Mouse (Mus musculus) cerebral cortex, adult 2 months (tissue): ENCODE results near the gene Nckap5.

Experiments used
- WGBS: fragments of 180-500 bp; shearing (Covaris S2); methylation state at CpG from one replicate; pipeline ENCODE4 v1.1.7; 2018; 5-methylcytosine and 5-hydroxymethylcytosine counted together

Gene Nckap5

DNA sequence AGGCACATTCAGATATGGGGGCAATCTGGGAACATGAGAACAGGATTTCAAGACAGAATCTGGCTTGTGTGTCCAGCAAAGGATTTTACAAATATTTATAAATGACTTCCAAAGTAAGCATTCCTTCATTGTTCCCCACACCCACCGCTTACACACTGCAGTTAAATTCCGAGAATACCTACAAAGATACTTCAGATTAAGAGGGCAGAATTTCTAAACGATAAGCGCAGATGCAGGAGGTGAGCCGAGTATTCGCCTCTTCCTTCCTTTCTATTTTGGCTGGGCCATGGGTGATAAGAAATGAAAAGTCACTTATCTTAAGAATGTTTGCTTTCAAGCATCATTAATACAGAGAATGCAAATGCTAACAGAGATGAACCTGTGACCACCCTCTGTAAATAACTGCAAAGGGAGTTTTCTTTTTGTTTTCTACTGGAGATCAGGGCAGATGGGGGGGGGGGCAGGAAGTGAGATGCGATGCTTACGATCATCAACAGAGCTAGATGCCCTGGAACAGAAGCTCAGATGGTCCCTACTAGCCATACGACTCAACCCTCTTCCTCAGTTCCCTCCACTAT, 213.0 kb downstream of the Nckap5 start:
- 81% methylated on average over 9 of the region's 9 CpGs for WGBS

DNA sequence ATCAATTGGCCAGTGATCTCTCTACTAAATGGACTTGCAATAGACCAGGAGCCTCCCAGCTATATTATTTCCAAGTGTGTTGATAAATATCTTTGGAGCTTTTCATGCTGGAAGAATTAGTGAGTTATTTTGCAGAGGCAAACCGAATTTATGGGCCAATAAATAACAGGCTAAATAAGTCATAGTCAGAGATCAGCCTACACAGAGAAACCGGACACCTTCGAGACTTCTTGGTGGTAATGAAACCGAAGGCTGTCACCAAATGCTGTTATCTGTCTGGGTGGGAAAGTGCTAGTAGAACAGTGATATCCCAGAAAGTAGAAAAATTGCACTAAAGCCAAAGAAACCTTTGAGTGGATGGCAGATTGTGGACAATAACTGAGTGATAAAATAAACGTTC, 213.6 kb downstream of the Nckap5 start:
- 79% methylated on average over 5 of the region's 5 CpGs for WGBS

DNA sequence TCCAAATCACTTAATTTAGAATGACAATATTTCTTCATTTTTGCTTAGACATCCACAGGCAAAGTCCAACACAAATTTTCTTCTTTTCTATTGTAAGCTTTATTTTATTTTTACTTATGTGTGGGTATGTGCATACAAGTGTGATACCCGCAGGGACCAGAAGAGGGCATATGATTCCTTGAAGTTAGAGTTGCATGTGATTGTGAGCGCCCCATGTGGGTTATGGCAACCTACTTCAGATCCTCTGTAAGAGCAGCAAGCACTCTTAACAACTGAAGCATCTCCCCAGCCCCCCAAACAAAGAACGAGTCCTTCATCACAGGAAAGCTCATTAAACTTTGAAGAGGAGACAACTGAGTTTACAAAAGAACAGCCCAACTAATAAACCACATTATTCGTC, 217.7 kb downstream of the Nckap5 start:
- 77% methylated on average over 4 of the region's 4 CpGs for WGBS

DNA sequence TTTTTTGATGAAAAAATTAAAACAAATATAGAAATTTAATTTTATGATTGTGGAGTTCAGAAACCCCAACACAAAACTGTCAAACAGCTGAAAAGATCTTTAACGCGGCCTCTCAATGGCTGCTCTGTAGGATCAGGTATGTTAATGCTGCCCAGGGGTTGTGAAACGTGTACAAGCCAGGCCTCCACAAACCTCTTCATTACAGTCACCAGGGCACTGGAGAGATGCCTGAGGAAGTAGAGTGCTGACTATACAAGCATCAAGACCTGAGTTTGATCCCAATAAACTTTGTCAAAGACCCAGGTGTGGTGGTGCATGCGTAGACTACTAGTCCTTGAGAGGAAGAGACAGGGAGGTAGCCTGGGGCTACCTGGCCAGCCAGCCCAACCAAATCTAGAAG, 222.0 kb downstream of the Nckap5 start:
- WGBS: 98% methylated on average over 4 of the region's 4 CpGs

DNA sequence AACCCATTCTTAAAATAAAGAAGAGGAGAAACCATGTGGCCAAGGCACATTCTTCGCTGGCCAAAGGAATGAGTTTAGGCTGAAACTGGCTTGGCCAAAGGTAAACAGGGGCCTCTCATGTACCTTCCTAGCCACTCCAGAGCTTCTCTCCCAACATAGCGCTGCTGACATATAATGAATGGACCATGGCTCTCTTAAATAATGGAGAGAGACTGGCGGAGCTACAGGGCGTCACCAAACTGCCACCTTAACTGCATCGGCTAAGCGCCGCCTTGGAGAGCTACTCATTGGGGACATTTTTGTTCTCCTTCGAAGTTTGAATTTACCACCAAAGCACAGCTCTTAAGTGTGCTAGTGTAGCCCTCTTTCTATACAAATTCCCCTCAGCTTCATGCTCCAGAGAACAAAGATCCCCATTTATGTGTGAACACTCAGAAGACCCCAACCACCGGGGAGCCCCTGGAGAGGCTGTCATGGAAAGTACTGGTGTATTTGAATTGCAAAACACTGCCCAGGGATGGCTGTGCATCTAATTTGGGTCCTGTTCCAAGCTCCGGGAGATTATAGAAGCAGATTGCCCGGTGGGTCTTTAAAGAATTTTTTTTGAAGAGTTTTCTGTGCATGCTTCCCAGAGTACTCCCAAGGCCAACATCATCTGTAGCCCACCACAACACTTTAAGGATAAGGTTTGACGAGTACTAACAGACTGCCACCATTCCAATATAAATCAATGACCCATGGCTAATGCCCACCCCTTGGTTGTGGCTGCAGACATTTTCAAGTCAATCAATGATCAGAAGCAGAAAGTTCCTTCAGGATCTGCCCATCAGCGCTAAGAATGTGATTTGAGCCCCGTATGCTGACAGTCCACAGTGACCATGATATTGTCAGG, 224.2 kb downstream of the Nckap5 start:
- WGBS: 67% methylated on average over 14 of the region's 14 CpGs

DNA sequence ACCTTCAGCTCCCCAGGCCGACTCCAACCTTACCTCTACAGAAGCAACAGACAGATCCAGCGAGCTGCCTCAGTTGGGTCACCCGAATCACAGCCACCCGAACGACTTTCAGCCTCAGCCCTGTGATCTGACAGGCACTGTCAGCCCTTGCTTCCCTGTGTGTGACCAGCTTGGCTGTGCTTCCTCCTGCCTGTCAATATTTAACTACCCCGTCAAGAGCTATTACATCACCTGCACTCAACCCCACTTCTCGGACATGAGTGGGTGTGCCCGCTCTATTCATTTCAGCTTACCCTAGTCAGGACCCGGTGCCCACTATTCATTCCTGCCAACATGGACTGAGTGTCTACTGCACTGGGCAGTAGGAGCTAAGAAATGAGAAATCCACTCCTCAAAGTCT, 226.0 kb downstream of the Nckap5 start:
- 82% methylated on average over 9 of the region's 9 CpGs for WGBS

DNA sequence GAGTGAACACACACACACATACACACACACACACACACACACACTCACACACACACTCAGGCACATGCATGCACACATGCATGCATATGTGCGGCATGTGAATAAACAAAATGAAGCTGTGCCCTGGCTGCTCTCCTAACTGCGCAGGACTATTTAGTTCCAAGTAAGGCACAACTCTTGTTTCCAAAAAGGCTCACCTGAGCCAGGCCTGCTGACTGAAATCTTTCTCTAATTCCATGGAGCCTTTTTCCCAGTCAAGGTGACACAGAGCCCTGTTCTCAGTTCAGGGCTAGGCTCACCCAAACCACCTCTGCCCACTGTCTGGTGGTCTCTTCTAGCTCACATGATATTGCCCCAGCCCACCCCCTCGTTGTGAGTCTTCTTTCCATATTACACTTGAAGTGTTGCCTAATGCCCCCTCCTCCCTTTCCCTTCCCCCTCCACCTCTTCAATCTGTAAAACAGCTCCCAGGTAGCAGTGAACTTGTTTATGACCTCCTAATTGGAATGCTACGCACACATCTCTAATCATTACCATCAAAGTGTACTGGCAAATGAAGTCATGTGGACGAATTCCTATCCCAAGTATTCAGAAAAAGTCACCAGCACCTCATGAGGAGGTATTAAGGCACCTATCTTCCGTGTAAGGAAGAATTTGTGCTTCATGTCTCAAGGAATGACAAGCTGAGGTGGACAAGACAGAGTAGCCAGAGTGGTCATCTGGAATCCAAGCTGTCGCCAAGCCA, 226.7 kb downstream of the Nckap5 start:
- 87% methylated on average over 7 of the region's 7 CpGs for WGBS

DNA sequence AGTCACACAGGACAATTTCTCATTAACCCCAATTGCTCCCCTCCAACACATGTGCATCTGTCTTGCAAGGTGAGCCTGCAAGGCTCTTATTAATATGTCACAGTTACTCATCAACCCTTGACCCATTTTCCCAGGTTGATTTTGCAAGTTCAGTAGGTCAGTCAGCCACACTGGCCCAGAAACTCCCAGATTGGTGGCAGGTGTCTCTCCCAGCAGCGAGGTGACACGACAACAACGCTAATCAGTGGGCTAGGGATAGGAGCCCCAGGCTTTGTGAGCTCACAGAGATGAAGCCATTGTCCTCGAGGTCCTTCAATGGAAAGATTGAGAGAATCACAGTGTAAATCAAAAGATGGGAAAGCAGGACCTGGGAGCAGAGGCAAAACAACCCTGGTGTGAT, 230.0 kb downstream of the Nckap5 start:
- WGBS: 87% methylated on average over 4 of the region's 4 CpGs

DNA sequence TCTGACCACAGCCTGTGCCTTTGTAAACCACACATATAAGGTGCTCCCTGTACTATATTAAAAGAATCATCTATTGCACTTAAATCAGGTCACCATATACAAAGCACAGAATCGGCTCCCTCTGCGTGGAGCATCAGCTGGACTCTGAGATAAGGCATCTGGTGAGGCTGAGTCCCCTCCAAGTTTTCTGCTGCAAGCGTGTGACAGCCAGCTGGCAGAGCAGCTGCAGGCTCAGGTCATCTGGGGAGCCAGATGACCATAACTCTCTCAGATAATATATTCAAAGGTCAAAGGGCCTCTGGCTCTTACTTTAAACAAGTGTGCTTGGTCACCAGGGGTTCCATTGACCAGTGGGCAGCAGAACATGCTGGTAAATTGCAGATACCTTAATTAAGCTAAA, 233.2 kb downstream of the Nckap5 start:
- 63% methylated on average over 3 of the region's 3 CpGs for WGBS

DNA sequence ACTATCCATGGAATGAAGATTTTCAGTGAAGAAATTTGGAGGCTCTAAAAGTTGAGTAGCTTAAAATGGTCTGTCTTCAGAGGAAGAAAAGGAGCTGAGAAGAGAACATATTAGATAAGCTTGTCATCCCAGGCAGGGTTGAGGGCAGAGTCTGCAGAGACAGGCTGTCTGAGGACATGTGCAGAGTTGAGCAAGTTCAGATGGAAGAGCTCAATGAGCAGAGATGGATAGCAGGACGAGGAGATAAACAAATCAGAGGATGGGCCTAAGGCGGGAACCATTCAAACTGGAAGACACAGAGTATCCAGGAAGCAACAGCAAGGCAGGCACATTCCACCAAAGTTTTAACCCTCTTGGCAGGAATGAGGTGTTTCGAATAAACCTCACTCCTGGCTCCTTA, 235.8 kb downstream of the Nckap5 start:
- 79% methylated on average over 3 of the region's 3 CpGs for WGBS

DNA sequence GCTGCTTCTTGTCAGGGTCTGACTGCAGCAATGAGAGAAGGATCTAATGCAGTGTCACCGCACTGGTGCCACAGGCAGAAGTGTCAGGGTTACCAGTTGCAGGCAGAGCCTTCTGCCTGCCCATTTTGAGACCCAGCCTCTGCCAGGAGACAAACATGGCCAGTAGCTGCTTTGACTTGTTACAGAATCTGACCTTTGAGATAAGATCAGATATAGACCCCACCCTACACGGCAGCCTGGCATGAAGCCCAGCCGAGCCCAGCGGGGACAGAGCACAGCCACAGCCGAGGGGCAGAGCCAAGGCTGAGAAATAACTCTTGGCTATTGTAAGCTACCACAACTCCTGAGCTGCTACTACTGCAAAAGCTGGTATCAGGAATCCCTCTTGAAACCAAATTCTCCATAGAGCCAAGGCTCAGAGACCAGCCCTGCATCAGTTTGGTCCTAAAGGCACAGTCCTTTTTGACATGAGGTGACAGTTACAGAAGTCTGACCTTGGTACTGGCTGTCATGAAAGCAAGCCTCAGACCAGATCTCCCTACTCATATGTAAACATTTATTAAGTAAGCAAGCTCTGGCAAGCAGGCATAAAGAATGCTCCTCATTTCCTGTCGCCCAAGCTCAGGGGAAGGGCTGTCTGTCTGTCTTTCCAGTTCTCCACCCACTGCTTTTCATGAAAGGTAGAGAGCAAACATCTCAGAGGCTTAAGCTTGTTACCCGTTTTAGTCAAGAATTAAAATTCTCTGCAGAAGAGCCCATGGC, 237.4 kb downstream of the Nckap5 start:
- WGBS: 65% methylated on average over 7 of the region's 7 CpGs

DNA sequence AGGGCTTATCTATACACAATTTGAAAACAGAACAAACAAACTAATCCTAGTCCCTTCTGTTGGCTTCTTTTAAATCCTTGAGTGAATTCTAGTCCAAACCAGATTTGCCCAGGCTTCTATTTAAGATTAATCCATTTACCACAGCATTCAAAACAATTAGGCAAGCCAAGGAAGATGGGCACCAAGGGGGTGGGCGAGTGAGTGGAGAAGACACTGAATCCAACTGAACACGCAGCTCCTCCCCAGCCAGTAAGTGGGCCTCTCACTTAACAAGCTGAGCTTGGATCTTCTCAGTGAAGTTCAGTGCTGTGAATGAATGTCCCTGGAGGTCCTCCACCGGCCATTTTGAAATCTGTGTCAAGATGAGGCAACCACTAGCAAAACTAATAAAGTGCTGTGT, 239.7 kb downstream of the Nckap5 start:
- WGBS: 93% methylated on average over 3 of the region's 3 CpGs

DNA sequence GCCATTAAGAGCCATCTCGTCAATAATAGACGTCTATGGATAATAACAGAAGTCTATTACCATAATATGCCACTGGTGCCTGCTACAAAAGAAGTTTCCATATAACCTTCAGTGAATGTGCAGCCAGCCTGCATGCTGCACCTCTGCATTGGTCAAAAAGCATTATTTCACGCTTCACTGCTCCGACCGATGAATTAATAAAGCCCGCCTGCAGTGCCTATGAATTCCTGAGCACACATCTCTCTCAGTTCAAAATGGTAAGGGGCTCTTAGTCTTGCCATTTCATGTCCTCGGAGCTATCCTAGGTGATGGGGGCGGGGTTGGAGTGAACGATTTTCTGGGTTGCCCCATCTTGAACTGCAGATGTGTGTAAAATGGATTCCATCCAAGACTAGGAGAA, 256.3 kb downstream of the Nckap5 start:
- WGBS: 64% methylated on average over 9 of the region's 9 CpGs

DNA sequence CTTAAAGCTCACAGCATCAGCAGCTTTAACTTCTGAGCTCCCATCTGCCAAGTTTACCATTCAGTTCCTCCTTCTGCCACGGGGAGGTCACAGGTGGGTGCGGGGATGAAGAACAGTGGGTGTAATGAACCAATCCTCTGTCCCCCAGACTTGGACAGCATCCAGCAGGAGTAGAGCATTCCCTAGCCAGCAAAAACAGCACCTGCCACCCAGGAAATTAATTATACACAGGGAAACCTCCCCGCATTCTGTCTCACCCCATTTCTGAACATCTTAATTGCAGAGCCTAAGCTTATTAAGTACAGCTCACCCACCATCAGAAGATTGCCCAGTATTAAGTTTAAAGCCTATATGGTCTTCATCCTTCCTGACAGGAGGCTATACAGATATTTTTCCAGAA, 256.9 kb downstream of the Nckap5 start:
- WGBS: 54% methylated on average over 3 of the region's 3 CpGs

DNA sequence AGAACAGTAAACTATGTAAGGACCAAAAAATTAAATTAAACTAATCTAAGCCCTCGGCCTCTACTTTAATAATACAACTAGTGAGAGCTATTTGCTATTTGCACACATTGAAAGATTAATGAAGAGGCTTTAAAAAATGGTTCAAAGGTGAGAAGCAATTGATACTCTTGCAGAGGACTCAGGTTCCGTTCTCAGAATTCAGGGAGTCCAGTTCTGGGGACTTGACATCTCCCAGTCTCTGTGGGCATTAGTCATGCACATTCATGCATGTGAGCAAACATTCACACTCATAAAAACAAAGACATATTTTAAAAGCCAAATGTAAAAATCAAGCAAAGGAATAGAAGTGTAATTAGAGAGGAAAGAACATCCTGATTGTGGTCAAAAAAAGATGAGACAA, 257.5 kb downstream of the Nckap5 start:
- WGBS: 94% methylated on average over 2 of the region's 2 CpGs

DNA sequence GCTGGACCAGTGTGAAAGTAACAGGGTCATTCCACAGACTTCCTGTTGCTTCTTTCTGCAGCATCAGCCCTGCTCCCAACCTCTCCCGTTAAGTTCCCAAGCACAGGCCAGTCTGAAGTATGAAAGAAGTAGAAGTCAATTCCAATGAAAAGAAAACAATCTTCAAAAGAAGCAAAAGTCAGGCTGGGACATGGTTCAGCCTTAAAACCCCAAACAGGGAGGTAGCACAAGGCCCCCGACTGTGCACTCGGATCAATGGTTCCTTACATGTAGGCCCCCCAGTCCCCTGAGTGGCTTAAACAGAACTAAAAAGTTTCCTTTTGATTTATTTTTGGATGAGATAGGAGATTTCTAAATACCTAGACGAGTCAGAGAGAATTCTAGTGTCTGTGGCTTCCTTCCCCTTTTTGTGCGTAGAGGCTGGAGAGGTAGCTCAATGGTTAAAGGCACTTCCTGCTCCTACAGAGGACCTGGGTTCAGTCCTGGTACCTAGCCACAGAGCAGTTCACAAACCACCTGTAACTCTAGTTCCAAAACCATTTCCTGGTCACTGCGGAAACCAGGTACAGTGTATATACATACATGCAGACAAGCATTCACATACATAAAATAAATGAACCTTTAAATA, 260.9 kb downstream of the Nckap5 start:
- 83% methylated on average over 6 of the region's 6 CpGs for WGBS

DNA sequence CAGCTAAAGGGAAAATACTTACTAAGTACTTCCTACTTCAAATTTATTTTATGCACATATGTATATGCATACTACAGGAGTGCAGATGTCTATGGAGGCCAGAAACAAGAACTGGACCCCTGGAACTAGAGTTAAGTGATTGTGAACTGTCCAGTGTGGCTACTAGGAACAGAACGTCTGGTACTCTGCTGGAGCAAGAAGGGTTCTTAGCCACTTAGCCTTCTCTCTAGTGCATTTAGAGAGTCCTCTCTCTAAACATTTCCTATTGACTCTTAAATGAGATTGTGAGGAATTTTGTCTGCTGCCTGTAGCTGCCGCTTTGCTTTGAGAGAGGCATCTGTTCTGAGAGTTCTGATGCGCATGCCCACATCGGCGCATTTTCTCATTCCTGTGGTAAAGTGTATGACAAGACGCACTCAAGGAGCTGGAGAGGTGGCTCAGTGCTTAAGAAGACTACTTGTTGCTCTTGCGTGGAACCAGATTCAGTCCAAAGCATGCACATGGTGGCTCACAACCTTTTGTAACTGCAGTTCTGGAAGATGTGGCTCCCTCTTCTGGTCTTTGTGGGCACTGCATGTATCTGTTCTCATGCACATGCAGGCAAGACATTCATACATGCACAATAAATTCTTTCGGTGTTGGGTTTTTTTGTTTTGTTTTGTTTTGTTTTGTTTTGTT, 261.9 kb downstream of the Nckap5 start:
- 82% methylated on average over 8 of the region's 8 CpGs for WGBS

DNA sequence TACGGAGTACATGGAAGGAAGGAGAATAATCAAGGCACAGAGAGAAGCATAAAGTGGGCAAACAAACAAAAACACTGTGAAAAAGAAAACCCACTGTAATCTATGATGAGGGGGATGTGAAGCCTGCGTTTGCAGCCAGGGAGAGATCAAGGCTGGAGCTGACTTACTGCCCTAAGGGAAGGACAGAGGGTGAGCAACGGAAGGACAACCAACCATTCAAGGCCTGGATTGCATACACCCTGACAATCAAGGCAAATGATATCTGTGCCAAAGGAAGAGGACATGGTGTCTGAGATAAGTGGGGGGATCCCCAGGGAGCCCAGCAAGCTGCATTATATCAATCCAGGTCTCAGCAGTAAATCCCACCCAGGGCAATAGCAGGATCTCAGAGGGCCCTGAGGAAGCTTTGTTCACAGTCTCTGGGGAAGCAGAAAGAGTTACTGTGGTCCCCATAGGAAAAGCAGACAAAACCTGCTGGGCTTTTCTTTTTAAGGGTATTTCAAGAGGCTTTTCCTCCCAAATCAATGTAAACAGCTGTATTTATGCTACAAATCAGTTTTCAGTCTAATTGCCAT, 265.4 kb downstream of the Nckap5 start:
- WGBS: 83% methylated on average over 3 of the region's 3 CpGs

DNA sequence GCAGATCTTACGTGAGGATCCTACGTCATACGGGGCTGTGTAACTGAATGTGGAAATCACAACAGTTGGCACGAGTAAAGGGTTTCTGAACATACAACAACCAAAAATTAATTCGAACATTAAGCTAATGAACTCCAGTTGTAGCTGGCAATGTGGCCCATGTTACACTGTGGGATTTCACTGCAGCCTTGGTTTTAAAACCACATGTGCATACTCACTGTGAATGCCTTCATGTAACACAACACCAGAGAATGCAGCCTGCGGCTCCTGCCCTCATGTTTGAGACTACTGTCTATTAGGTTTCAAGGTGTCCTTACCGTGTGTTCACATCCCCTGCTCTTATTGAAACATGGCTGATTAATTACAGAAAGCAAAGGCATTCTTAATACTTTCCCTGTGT, 269.7 kb downstream of the Nckap5 start:
- WGBS: 83% methylated on average over 7 of the region's 7 CpGs

DNA sequence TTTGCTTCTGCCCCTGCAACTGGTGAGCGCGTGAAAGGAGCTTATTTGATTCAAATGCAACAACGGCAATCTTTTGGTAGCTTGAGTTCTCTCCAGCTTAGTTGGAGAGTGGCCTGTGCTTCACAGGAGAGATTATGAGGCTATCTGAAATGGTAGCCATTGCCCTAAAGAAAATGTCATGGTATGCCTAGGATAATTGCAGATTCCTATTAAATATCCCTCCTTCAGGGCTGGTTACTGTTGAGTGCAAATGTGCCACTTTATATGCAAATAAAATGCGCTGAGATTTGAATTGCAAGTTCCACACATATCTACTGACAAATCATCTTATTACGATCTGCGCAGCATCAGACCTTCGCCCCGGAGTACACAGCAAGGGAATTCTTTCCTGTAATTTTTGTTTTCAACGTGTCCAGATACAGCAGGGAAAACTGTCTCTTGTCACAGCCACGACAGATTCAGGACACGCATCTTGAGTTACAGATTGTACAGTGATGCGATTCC, 272.8 kb downstream of the Nckap5 start:
- 57% methylated on average over 12 of the region's 12 CpGs for WGBS
